In genomic region chr6:36644880-36645279, GRCm38 (mm10) we compare ENCODE assay signal across 13 mouse cellular contexts.
DNase-seq lines count a peak whose midpoint lies in the region; ATAC-seq and TF ChIP-seq lines count a peak whose summit lies in the region.
"Had no signal": no experiment of that assay in that cellular context is flagged by ENCODE, and none has a peak within 500 bp of the region (broad histone marks: within the 10 kb centered on the region; RNA-seq: fewer than 3 reads in every experiment).

No protein-coding gene starts in this region.

- H3K36me3 ChIP-seq in embryonic facial prominence, embryonic 11.5 days (replicated peaks; ENCODE audit: control insufficient read depth, insufficient read depth, low read depth, low read length) = no peaks in the 10 kb centered on the region
- H3K36me3 ChIP-seq in hindbrain, embryonic 11.5 days (ENCODE audit: control insufficient read depth, insufficient read depth, low read length) = no peaks in the 10 kb centered on the region
- no peaks in the 10 kb centered on the region for H3K36me3 ChIP-seq in midbrain, embryonic 16.5 days (ENCODE audit: control insufficient read depth, insufficient read depth, low read length)
- H3K36me3 ChIP-seq in stomach, postnatal 0 days (ENCODE audit: control insufficient read depth, insufficient read depth, low read length) = no peaks in the 10 kb centered on the region

- peak; percentile 15 for DNase-seq in R1 (ENCODE audit: low read depth, low spot score)
- DNase-seq in embryonic facial prominence, embryonic 11.5 days (ENCODE audit: low spot score) = peak; percentile 59
- peak; percentile 63 for DNase-seq in hindbrain, embryonic 11.5 days (ENCODE audit: low spot score)
- DNase-seq in stomach, postnatal 0 days (ENCODE audit: low spot score) = no peak
- DNase-seq in ovary, postnatal 36 days (ENCODE audit: low spot score) = no peak
- no peak for DNase-seq in layer of hippocampus, postnatal 14 days (ENCODE audit: low spot score in 2 of 2)
- no peak for DNase-seq in adrenal gland, postnatal 25 days
- DNase-seq: gastrocnemius, adult 2 months; layer of hippocampus, postnatal 36 days had no signal

- TF ChIP-seq EP300 in stomach, postnatal 0 days (optimal IDR thresholded peaks at IDR 0.05) = no peak

- no peak overlapping the region for H3K4me2 ChIP-seq in embryonic facial prominence, embryonic 11.5 days (ENCODE audit: low read depth, low read length)
- H3K4me2 ChIP-seq in hindbrain, embryonic 11.5 days (replicated peaks; ENCODE audit: low read depth, low read length) = no peak overlapping the region
- H3K4me2 ChIP-seq in midbrain, embryonic 16.5 days (ENCODE audit: low read length) = 0 out of 2 replicates have a peak overlapping the region, but pooled peaks have one; percentile 17
- H3K4me2 ChIP-seq in stomach, postnatal 0 days (replicated peaks; ENCODE audit: low read depth) = no peak overlapping the region
- H3K4me2 ChIP-seq: liver, embryonic 11.5 days had no signal

- no peaks in the 10 kb centered on the region for H3K4me1 ChIP-seq in embryonic facial prominence, embryonic 11.5 days (ENCODE audit: control insufficient read depth, insufficient read depth, low read length)
- H3K4me1 ChIP-seq in hindbrain, embryonic 11.5 days (replicated peaks; ENCODE audit: control insufficient read depth, insufficient read depth, low read length) = 0 out of 2 replicates have a peak, but pooled peaks cover 2% of the 10 kb centered on the region
- H3K4me1 ChIP-seq in midbrain, embryonic 16.5 days (ENCODE audit: control insufficient read depth, insufficient read depth, low read length) = peaks cover 7% of the 10 kb centered on the region
- H3K4me1 ChIP-seq in stomach, postnatal 0 days (replicated peaks; ENCODE audit: control insufficient read depth, insufficient read depth) = no peaks in the 10 kb centered on the region

- H3K27ac ChIP-seq in embryonic facial prominence, embryonic 11.5 days (replicated peaks; ENCODE audit: low read depth, low read length) = no peak overlapping the region
- no peak overlapping the region for H3K27ac ChIP-seq in hindbrain, embryonic 11.5 days (ENCODE audit: low read depth, low read length)
- peak overlapping the region; percentile 60; the same call in 1 of the 2 replicates for H3K27ac ChIP-seq in midbrain, embryonic 16.5 days (ENCODE audit: low read length)
- no peak overlapping the region for H3K27ac ChIP-seq in stomach, postnatal 0 days (replicated peaks)
- H3K27ac ChIP-seq: gastrocnemius, adult 2 months; macrophage had no signal

- no peak for TF ChIP-seq CTCF in stomach, postnatal 0 days (IDR thresholded peaks at IDR 0.05; ENCODE audit: low read depth)

- ATAC-seq in embryonic facial prominence, embryonic 11.5 days (replicated peaks; ENCODE audit: insufficient number of reproducible peaks, low FRiP score, low TSS enrichment, low read depth) = peak; percentile 62; the same call in 1 of the 2 replicates
- ATAC-seq in hindbrain, embryonic 11.5 days (ENCODE audit: low FRiP score) = peak; percentile 92
- peak; percentile 91 for ATAC-seq in midbrain, embryonic 16.5 days
- ATAC-seq in stomach, postnatal 0 days (ENCODE audit: low FRiP score, low TSS enrichment) = no peak
- ATAC-seq: Patski had no signal

- H3K27me3 ChIP-seq in embryonic facial prominence, embryonic 11.5 days (ENCODE audit: control insufficient read depth, insufficient read depth, low read length) = no peaks in the 10 kb centered on the region
- no peaks in the 10 kb centered on the region for H3K27me3 ChIP-seq in hindbrain, embryonic 11.5 days (ENCODE audit: control insufficient read depth, insufficient read depth, low read length)
- H3K27me3 ChIP-seq in midbrain, embryonic 16.5 days (ENCODE audit: control insufficient read depth, insufficient read depth, low read depth, low read length) = no peaks in the 10 kb centered on the region
- H3K27me3 ChIP-seq in stomach, postnatal 0 days (ENCODE audit: control insufficient read depth, insufficient read depth, low read length) = no peaks in the 10 kb centered on the region
- H3K27me3 ChIP-seq: Patski had no signal

- no peak overlapping the region for H3K4me3 ChIP-seq in embryonic facial prominence, embryonic 11.5 days (ENCODE audit: low read depth, low read length)
- H3K4me3 ChIP-seq in hindbrain, embryonic 11.5 days (ENCODE audit: low read depth, low read length) = no peak overlapping the region
- H3K4me3 ChIP-seq in midbrain, embryonic 16.5 days (ENCODE audit: low read depth, low read length) = no peak overlapping the region
- H3K4me3 ChIP-seq in stomach, postnatal 0 days (ENCODE audit: low read depth, low read length) = no peak overlapping the region
- H3K4me3 ChIP-seq: gastrocnemius, adult 2 months had no signal

- 50% methylated on average over 7 of the region's 7 CpGs for WGBS in embryonic facial prominence, embryonic 11.5 days
- 25% methylated on average over 7 of the region's 7 CpGs for WGBS in hindbrain, embryonic 11.5 days
- WGBS in midbrain, embryonic 16.5 days = 13% methylated on average over 7 of the region's 7 CpGs
- 47% methylated on average over 7 of the region's 7 CpGs for WGBS in stomach, postnatal 0 days

- H3K9ac ChIP-seq in embryonic facial prominence, embryonic 11.5 days (replicated peaks; ENCODE audit: low read length) = no peak overlapping the region
- H3K9ac ChIP-seq in hindbrain, embryonic 11.5 days (ENCODE audit: low read depth, low read length) = no peak overlapping the region
- no peak overlapping the region for H3K9ac ChIP-seq in midbrain, embryonic 16.5 days (ENCODE audit: low read depth, low read length)
- H3K9ac ChIP-seq in stomach, postnatal 0 days (ENCODE audit: low read length) = no peak overlapping the region

- H3K9me3 ChIP-seq in embryonic facial prominence, embryonic 11.5 days (replicated peaks; ENCODE audit: control insufficient read depth, low read length) = no peaks in the 10 kb centered on the region
- H3K9me3 ChIP-seq in hindbrain, embryonic 11.5 days (ENCODE audit: control insufficient read depth, low read length) = no peaks in the 10 kb centered on the region
- H3K9me3 ChIP-seq in midbrain, embryonic 16.5 days (replicated peaks; ENCODE audit: control insufficient read depth, low read length, poor library complexity, severe bottlenecking) = no peaks in the 10 kb centered on the region
- H3K9me3 ChIP-seq in stomach, postnatal 0 days (ENCODE audit: control insufficient read depth, low read length) = no peaks in the 10 kb centered on the region

Comparison
In these comparisons a context has a peak if more than half of its experiments do, and no peak if none do; other contexts are left out.
1. DNase-seq: peak in R1 (single experiment), embryonic facial prominence, embryonic 11.5 days (single experiment) and hindbrain, embryonic 11.5 days (single experiment); none in stomach, postnatal 0 days (single experiment), ovary, postnatal 36 days (single experiment), layer of hippocampus, postnatal 14 days (0 of 2) and adrenal gland, postnatal 25 days (single experiment).